Mouse (Mus musculus) forebrain, embryonic 13.5 days (tissue): ENCODE results near the gene Clasp2. TPM values are rescaled to one million over a fixed set of nuclear protein-coding genes. Genes with fewer than 3 reads are reported as not detected.

Experiments used
- ATAC-seq: fragments of 200-750 bp; cut with Nextera tagmentation; 2 replicates; pipeline ENCODE4 v1.8.0; 2017
- H3K27ac ChIP-seq: fragments of 300-500 bp; sonication (generic); 2 replicates; pipeline ENCODE4 v1.5.1; 2015; ENCODE audit warnings: inconsistent platforms, mild to moderate bottlenecking, moderate library complexity
- H3K27me3 ChIP-seq: fragments of 300-500 bp; sonication (generic); 2 replicates; pipeline ENCODE4 v1.6.1; 2015; ENCODE audit warnings: mild to moderate bottlenecking, inconsistent platforms
- H3K36me3 ChIP-seq: fragments of 300-500 bp; sonication (generic); 2 replicates; pipeline ENCODE4 v1.6.1; 2015; ENCODE audit warnings: mild to moderate bottlenecking, inconsistent platforms; ENCODE audit not compliant: poor library complexity, severe bottlenecking
- H3K4me1 ChIP-seq: fragments of 300-500 bp; sonication (generic); 2 replicates; pipeline ENCODE4 v1.6.1; 2015; ENCODE audit warnings: inconsistent platforms
- H3K4me2 ChIP-seq: fragments of 300-500 bp; sonication (generic); 2 replicates; pipeline ENCODE4 v1.6.1; 2015; ENCODE audit warnings: inconsistent platforms, mild to moderate bottlenecking, moderate library complexity
- H3K4me3 ChIP-seq: fragments of 300-500 bp; sonication (generic); 2 replicates; pipeline ENCODE4 v1.5.1; 2015; ENCODE audit warnings: mild to moderate bottlenecking, inconsistent platforms
- H3K9ac ChIP-seq: fragments of 300-500 bp; sonication (generic); 2 replicates; pipeline ENCODE4 v1.6.1; 2015; ENCODE audit warnings: mild to moderate bottlenecking, inconsistent platforms
- H3K9me3 ChIP-seq: fragments of 300-500 bp; sonication (generic); replicated peaks from 2 replicates; pipeline ENCODE4 v1.6.1; 2016; ENCODE audit warnings: inconsistent platforms
- WGBS: fragments of 180-500 bp; shearing (Covaris S2); methylation state at CpG from one replicate; pipeline ENCODE4 v1.1.7; 2015; 5-methylcytosine and 5-hydroxymethylcytosine counted together
- polyA plus RNA-seq: library from polyadenylated mRNA; unstranded; fragments of >200 nt; fragmentation: Nextera tagmentation; extraction: Ambion mirVana; gene quantifications from 2 replicates; pipeline ENCODE4 v1.2.1, GENCODE M21; 2015

Clasp2 gene
- polyA plus RNA-seq, 1 experiment from 2014 or later, result 84.9 TPM

GRCm38 (mm10) chr9:113802734-113803133, 61.5 kb downstream of the Clasp2 start:
- Histone ChIP-seq H3K9ac (no peak overlapping the region), H3K27me3 (no peaks in the 10 kb centered on the region), H3K4me1 (peaks cover 8% of the 10 kb centered on the region; the same call in 1 of the 2 replicates), H3K36me3 (no peaks in the 10 kb centered on the region; the same call in 1 of the 2 replicates), H3K4me3 (no peak overlapping the region), H3K27ac (no peak overlapping the region), H3K4me2 (no peak overlapping the region), H3K9me3 (no peaks in the 10 kb centered on the region)
- 40% methylated on average over 3 of the region's 3 CpGs for WGBS
- ATAC-seq, result no peak

GRCm38 (mm10) chr9:113803751-113804150, 62.5 kb downstream of the Clasp2 start:
- no peak overlapping the region for H3K27ac ChIP-seq
- ATAC-seq, result no peak

GRCm38 (mm10) chr9:113805359-113805758, 64.1 kb downstream of the Clasp2 start:
- H3K4me1 ChIP-seq, result 0 out of 2 replicates have a peak, but pooled peaks cover 8% of the 10 kb centered on the region
- 97% methylated on average over 1 of the region's 1 CpGs for WGBS
- H3K9ac ChIP-seq, result no peak overlapping the region
- H3K27ac ChIP-seq, result no peak overlapping the region
- no peaks in the 10 kb centered on the region for H3K27me3 ChIP-seq
- H3K4me2 ChIP-seq, result no peak overlapping the region
- no peak overlapping the region for H3K4me3 ChIP-seq
- H3K9me3 ChIP-seq, result no peaks in the 10 kb centered on the region
- no peaks in the 10 kb centered on the region; the same call in 1 of the 2 replicates for H3K36me3 ChIP-seq
- no peak for ATAC-seq

More at GRCm38 (mm10) chr9:113803751-113804150, 62.5 kb downstream of the Clasp2 start:
- H3K27me3 ChIP-seq, result no peaks in the 10 kb centered on the region
- H3K36me3 ChIP-seq, result no peaks in the 10 kb centered on the region; the same call in 1 of the 2 replicates
- no peak overlapping the region for H3K4me3 ChIP-seq
- no peak overlapping the region for H3K4me2 ChIP-seq
- no peak overlapping the region for H3K9ac ChIP-seq
- H3K9me3 ChIP-seq, result no peaks in the 10 kb centered on the region
- H3K4me1 ChIP-seq, result peaks cover 8% of the 10 kb centered on the region; the same call in 1 of the 2 replicates
- 86% methylated on average over 2 of the region's 2 CpGs for WGBS

DNA sequence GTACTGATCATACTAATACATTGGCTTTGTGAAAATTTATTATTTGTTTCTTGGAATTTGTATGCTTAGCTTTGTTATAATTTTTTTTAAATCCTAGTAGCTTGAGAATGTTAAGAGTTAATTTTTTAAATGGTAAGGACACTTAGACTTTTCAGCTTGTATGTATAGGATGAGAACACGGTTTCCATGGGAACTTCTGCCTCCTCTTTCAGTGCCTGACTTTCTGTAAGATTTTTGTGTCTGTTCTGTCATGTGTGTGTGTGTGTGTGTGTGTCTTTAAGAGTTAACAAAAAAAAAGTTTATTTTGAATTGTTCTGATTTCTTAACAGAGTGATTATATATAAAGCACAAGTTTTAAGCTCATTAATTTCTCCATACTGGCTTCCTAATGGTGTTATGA, 70.1 kb downstream of the Clasp2 start:
- no peak overlapping the region for H3K27ac ChIP-seq
- 58% methylated on average over 1 of the region's 1 CpGs for WGBS
- H3K9ac ChIP-seq, result no peak overlapping the region
- H3K4me3 ChIP-seq, result no peak overlapping the region
- H3K4me1 ChIP-seq, result peaks cover 23% of the 10 kb centered on the region
- H3K36me3 ChIP-seq, result peaks cover 3% of the 10 kb centered on the region; the same call in 1 of the 2 replicates
- H3K9me3 ChIP-seq, result no peaks in the 10 kb centered on the region
- H3K4me2 ChIP-seq, result no peak overlapping the region; the same call in 1 of the 2 replicates
- ATAC-seq, result no peak
- H3K27me3 ChIP-seq, result no peaks in the 10 kb centered on the region

DNA sequence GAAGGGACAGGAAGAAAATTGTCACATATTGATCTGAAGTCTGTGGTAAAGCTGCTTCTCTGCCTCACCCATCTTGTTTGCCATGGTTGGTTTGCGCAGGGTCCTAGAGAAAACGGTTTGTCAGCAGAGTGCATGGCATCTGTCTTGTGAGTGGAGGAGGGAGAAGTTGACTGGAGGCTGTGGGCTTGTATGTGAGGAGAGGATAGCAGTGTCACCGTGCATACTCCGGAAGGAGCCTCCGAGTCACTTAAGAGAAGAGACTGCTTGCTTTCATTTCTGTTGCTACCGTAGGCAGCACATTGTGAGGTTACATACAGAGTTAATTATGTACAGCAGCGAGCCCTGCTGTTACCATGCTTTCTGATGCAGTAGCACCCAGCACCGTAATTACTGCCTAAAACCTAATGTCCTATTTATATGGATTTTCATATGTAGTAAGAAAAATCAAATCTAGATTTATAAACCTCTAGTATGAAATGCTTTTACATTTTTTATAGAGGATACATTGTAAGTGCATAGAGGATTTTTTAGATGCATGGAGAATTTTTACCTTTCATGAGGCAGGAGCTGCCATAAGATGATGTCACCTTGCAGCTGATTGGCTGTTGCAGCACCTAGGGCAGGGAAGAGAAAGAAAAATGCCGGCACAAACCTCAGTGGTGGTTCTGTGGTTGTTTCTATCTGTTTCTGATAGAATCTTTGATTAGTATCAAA, 70.8 kb downstream of the Clasp2 start:
- H3K9ac ChIP-seq, result peak overlapping the region; percentile 66
- H3K36me3 ChIP-seq, result peaks cover 3% of the 10 kb centered on the region; the same call in 1 of the 2 replicates
- no peaks in the 10 kb centered on the region for H3K27me3 ChIP-seq
- ATAC-seq, result peak; percentile 94
- peak overlapping the region; percentile 44 for H3K4me3 ChIP-seq
- peaks cover 23% of the 10 kb centered on the region for H3K4me1 ChIP-seq
- H3K9me3 ChIP-seq, result no peaks in the 10 kb centered on the region
- peak overlapping the region; percentile 57 for H3K4me2 ChIP-seq
- H3K27ac ChIP-seq, result peak overlapping the region; percentile 92
- WGBS, result 28% methylated on average over 9 of the region's 9 CpGs

DNA sequence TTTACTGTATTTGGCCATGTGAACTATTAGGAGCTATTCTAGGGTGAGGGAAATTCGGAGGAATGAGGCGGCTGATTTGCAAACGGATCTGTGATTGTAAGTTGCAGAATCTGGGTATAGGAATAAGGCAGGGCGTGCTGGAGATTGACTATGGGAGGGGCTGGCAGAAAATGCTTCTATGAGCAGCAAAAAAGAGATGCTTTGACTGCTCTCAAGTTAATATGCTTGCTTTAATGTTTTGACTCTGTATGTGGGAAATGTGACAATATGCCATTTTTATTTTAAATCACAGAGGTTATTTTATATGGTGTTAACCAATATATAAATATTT, 71.4 kb downstream of the Clasp2 start:
- Histone ChIP-seq H3K4me2 (peak overlapping the region; percentile 57), H3K9ac (peak overlapping the region; percentile 62), H3K27me3 (no peaks in the 10 kb centered on the region), H3K27ac (peak overlapping the region; percentile 92), H3K9me3 (no peaks in the 10 kb centered on the region), H3K36me3 (peaks cover 3% of the 10 kb centered on the region; the same call in 1 of the 2 replicates), H3K4me3 (peak overlapping the region; percentile 44), H3K4me1 (peaks cover 23% of the 10 kb centered on the region)
- 54% methylated on average over 4 of the region's 4 CpGs for WGBS
- ATAC-seq, result peak; percentile 69

GRCm38 (mm10) chr9:113813086-113813485, 71.8 kb downstream of the Clasp2 start:
- Histone ChIP-seq H3K27ac (0 out of 2 replicates have a peak overlapping the region, but pooled peaks have one; percentile 22), H3K4me3 (peak overlapping the region; percentile 44), H3K36me3 (peaks cover 3% of the 10 kb centered on the region; the same call in 1 of the 2 replicates), H3K9me3 (no peaks in the 10 kb centered on the region), H3K4me2 (peak overlapping the region; percentile 56), H3K4me1 (peaks cover 23% of the 10 kb centered on the region), H3K9ac (peak overlapping the region; percentile 52; the same call in 1 of the 2 replicates), H3K27me3 (no peaks in the 10 kb centered on the region)
- 74% methylated on average over 5 of the region's 5 CpGs for WGBS
- no peak for ATAC-seq

DNA sequence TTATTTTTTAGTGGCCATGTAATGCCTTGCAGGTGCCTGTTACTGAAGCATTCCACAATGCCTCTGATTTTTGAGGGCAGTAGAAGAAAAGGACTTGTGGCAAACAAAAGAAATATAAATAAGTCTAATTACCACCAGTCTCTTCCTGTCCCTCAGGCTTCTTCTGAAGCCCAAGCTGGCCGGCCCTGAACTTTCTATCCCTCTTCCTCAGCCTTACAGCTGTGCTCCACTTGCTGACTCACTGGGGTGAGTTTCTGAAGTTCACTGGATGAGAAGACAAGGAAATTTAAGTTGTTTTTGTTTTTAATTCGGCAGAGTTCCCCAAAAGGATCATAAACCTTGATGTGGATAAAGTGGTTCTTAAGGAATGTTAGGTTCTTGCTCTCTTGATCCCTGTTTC, 74.6 kb downstream of the Clasp2 start:
- ATAC-seq, result no peak
- no peak overlapping the region for H3K9ac ChIP-seq
- WGBS, result 78% methylated on average over 2 of the region's 2 CpGs

GRCm38 (mm10) chr9:113822150-113822549, 80.9 kb downstream of the Clasp2 start:
- Histone ChIP-seq H3K27me3 (no peaks in the 10 kb centered on the region), H3K4me2 (no peak overlapping the region), H3K4me3 (no peak overlapping the region), H3K36me3 (no peaks in the 10 kb centered on the region), H3K27ac (no peak overlapping the region), H3K4me1 (no peaks in the 10 kb centered on the region), H3K9me3 (no peaks in the 10 kb centered on the region), H3K9ac (no peak overlapping the region)
- 57% methylated on average over 1 of the region's 1 CpGs for WGBS
- no peak for ATAC-seq

More for the DNA sequence above, 74.6 kb downstream of the Clasp2 start:
- Histone ChIP-seq H3K4me3 (no peak overlapping the region), H3K27me3 (no peaks in the 10 kb centered on the region), H3K27ac (no peak overlapping the region), H3K4me2 (no peak overlapping the region), H3K4me1 (peaks cover 23% of the 10 kb centered on the region), H3K36me3 (peaks cover 3% of the 10 kb centered on the region; the same call in 1 of the 2 replicates), H3K9me3 (no peaks in the 10 kb centered on the region)

DNA sequence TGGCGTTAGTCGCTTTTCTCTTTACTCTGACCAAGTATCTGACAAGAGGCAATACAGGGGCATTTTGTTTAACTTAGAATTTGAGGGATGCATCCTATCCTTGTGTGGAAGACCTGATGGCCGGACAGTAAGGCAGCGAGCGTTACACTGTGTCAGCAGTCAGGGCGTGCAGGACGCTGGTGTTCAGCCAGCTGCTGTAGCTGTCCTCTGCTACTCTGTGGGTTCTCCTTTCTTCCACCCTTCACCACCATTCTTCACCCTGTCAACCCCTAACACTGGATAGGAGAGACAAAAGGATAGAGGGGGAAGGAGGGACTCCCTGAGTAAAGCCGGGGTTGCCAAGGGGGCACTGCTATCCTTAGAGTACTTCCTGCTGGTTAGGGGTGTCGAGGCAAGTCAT, 87.4 kb downstream of the Clasp2 start:
- H3K27ac ChIP-seq, result no peak overlapping the region
- 81% methylated on average over 9 of the region's 9 CpGs for WGBS
- peaks cover 6% of the 10 kb centered on the region; the same call in 1 of the 2 replicates for H3K4me1 ChIP-seq
- H3K4me2 ChIP-seq, result no peak overlapping the region
- H3K9me3 ChIP-seq, result no peaks in the 10 kb centered on the region
- H3K4me3 ChIP-seq, result no peak overlapping the region
- no peaks in the 10 kb centered on the region for H3K27me3 ChIP-seq
- H3K9ac ChIP-seq, result no peak overlapping the region
- ATAC-seq, result no peak
- no peaks in the 10 kb centered on the region; the same call in 1 of the 2 replicates for H3K36me3 ChIP-seq

- no peak overlapping the region for H3K27ac ChIP-seq
- WGBS, result 95% methylated on average over 3 of the region's 3 CpGs
- H3K9ac ChIP-seq, result no peak overlapping the region
- no peaks in the 10 kb centered on the region for H3K27me3 ChIP-seq
- no peak for ATAC-seq
- no peak overlapping the region for H3K4me2 ChIP-seq
- no peaks in the 10 kb centered on the region for H3K9me3 ChIP-seq
- peaks cover under 1% of the 10 kb centered on the region; the same call in 1 of the 2 replicates for H3K36me3 ChIP-seq
- peaks cover 6% of the 10 kb centered on the region; the same call in 1 of the 2 replicates for H3K4me1 ChIP-seq
- no peak overlapping the region for H3K4me3 ChIP-seq
These were observed 88.9 kb downstream of the Clasp2 start for GRCm38 (mm10) chr9:113830219-113830618.

- WGBS, result 95% methylated on average over 7 of the region's 7 CpGs
These were observed 92.2 kb downstream of the Clasp2 start for GRCm38 (mm10) chr9:113833481-113833880.

More at GRCm38 (mm10) chr9:113833481-113833880, 92.2 kb downstream of the Clasp2 start:
- Histone ChIP-seq H3K9me3 (no peaks in the 10 kb centered on the region), H3K27ac (no peak overlapping the region), H3K4me1 (peaks cover 5% of the 10 kb centered on the region; the same call in 1 of the 2 replicates), H3K9ac (no peak overlapping the region), H3K27me3 (no peaks in the 10 kb centered on the region), H3K4me3 (no peak overlapping the region), H3K36me3 (peaks cover 7% of the 10 kb centered on the region; the same call in 1 of the 2 replicates), H3K4me2 (no peak overlapping the region)
- ATAC-seq, result no peak
